Mouse (Mus musculus): ENCODE measurements around the gene Gm44596. TPM values are rescaled to one million over a fixed set of nuclear protein-coding genes. Genes with fewer than 3 reads are reported as not detected.
A peak's percentile ranks its signal among the peaks of the same experiment; 100 is the strongest.

Gm44596 gene
- total RNA-seq, 2 experiments from 2014 or later: 1.0 TPM; not detected in 1

- intact Hi-C loops (cut with DNase I): no loop called here
- DNase-seq (ENCODE audit: low spot score in 2 of 2): peak; percentile 26 to 31
Measured at GRCm38 (mm10) chr6:128455835-128456605, 80.7 kb downstream of the Gm44596 start.

Other genes with a start within 250 kb of the Gm44596 start
- gene Tspan9, start 231.9 kb upstream of the Gm44596 start, total RNA-seq (2021): 10 to 100 TPM; 47.5 to 62.9 TPM
- gene Tead4, start 74.7 kb upstream of the Gm44596 start, total RNA-seq (2021): 1 to 10 TPM in 1 of 2 experiments, under 1 TPM in 1; 0.39 to 1.2 TPM
- gene Tulp3, start 19.7 kb upstream of the Gm44596 start, total RNA-seq (2021): 10 to 100 TPM; 14.3 to 21.9 TPM
- 10 to 100 TPM; 17.8 TPM for gene Rhno1, start 12.6 kb upstream of the Gm44596 start, total RNA-seq (2021)
- gene Foxm1, start 12.5 kb upstream of the Gm44596 start, total RNA-seq (2021): 1 to 10 TPM; 1.2 TPM
- 1 to 10 TPM; 1.1 TPM for gene Tex52, start within 50 bp of the Gm44596 start, total RNA-seq (2021)
- gene Nrip2, start 23.8 kb downstream of the Gm44596 start, total RNA-seq (2021): 10 to 100 TPM in 1 of 2 experiments, 1 to 10 TPM in 1; 9.4 to 11.9 TPM
- 10 to 100 TPM; 29.7 to 30.7 TPM for gene Itfg2, start 49.4 kb downstream of the Gm44596 start, total RNA-seq (2021)
- 100 to 1,000 TPM; 115 to 118 TPM for gene Fkbp4, start 63.2 kb downstream of the Gm44596 start, total RNA-seq (2021)
- gene Pzp, start 151.2 kb downstream of the Gm44596 start, total RNA-seq (2021): not detected
- gene A2ml1, start 206.1 kb downstream of the Gm44596 start, total RNA-seq (2021): 10 to 100 TPM; 11.5 to 15.1 TPM
- not detected for gene Klrb1a, start 248.0 kb downstream of the Gm44596 start, total RNA-seq (2021)